Mouse (Mus musculus) gastrocnemius, postnatal 10 days (tissue): ENCODE results near the gene Gm20708. TPM values are rescaled to one million over a fixed set of nuclear protein-coding genes. Genes with fewer than 3 reads are reported as not detected.
"Not testable (repeated sequence)": the region's sequence is repeated elsewhere in the genome, so short reads cannot be mapped to it uniquely, and the experiment has no call there.

Experiments
- DNase-seq: peaks from one replicate; pipeline ENCODE4 v3.0.0; 2021; ENCODE audit warnings: mixed read lengths
- total RNA-seq, 2 experiments: library from RNA; stranded (reverse); gene quantifications; 2 replicates each; pipeline ENCODE4 v1.2.3; 2021

The Gm20708 gene
- total RNA-seq, 2 experiments from 2014 or later, result 1.2 to 3.3 TPM

DNA sequence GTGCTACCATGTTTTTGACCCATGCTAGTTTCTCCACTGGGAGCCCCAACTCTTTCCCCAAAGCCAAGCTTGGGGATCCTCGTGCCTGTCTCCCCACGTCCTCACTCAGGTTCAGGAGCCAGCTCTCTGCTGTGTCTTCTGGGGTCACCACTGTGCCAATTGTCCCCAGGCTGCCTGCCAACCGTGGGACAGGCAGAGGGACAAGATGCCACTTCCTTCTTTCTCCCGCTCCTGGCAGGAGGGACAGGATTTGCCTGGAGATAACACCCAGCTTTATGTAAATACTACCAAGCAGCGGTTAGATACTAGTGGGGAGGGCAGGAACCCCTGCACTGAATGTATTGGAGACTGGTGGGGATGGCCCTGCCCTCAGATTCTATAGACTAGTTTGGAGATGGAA, 4.4 kb downstream of the Gm20708 start:
- no peak for DNase-seq

DNA sequence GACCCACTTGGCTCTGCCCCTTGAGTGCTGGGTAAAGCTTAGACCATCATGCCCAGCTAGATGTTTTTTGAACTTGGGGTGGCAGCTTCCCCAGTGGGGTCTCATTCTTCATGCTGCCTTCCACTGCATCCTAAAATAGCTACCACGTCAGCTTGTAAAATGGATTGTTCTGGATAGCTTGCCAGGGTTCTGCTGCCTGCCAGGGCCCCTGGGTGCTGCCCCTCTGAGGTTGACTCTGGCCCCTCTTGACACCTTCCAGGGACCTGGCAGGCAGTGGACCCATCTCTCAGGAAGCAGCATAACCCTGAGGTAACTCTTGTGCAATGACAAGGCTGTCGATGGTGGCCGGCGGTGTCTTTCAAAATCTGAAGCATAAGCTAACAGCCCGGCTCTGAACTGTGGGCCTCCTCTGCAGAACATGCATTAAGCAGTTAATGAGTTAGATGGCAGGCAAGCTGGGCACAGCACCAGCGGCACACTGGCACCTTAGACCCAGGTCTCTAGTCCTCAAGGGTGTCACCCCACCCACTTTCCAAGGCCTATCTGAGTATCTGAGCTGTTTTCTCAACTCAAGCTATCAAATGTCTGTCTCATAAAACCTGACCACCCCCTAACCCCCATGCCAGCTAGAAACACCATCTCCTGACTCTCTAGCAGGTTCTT, 5.4 kb downstream of the Gm20708 start:
- DNase-seq, result no peak

GRCm38 (mm10) chr11:117815850-117816249, 6.4 kb downstream of the Gm20708 start:
- not testable (repeated sequence) for DNase-seq

- DNase-seq, result no peak
Measured at GRCm38 (mm10) chr11:117816389-117816996, 7.0 kb downstream of the Gm20708 start.

DNA sequence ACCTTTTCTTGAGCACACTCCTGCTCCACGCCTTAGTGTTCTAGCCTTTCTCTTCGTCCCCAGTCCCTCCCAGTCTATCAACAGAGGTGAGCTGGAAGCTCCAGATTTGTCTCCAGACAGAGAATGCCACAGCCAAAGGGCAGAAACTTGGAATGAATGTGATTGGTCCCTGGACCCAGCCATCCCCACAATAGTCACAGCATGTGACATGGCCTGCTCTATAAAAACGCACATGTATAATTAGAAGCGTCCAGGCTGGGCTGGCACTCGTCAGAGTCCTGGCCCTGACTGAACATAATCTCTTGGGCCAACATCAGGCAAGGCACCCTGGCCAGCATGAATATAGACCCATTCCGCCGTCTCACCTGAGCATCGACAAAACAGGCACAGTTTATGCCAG, 9.6 kb downstream of the Gm20708 start:
- DNase-seq, result no peak

DNA sequence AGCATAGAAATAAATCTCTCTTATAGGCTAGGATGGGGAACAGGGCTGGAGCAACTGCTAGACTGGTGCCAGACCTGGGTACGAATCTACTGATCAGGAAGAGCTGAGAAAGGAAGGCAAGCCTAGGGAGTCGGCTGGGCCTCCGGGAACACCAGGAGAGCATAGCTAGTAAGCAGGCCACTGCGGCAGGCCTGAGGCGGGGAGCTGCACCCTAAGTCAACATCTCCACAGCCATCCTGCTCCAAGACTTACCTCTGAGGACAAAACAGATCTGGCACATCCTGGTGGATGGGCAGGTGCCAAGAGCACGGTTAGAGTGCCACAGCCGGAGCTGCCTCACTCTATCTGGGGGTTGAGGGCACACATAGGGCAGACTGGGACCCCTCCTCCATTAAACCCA, 10.7 kb downstream of the Gm20708 start:
- DNase-seq, result no peak

GRCm38 (mm10) chr11:117821868-117822267, 12.4 kb downstream of the Gm20708 start:
- DNase-seq, result no peak

- DNase-seq, result peak; percentile 51
Measured at GRCm38 (mm10) chr11:117822728-117823241, 13.3 kb downstream of the Gm20708 start.

DNA sequence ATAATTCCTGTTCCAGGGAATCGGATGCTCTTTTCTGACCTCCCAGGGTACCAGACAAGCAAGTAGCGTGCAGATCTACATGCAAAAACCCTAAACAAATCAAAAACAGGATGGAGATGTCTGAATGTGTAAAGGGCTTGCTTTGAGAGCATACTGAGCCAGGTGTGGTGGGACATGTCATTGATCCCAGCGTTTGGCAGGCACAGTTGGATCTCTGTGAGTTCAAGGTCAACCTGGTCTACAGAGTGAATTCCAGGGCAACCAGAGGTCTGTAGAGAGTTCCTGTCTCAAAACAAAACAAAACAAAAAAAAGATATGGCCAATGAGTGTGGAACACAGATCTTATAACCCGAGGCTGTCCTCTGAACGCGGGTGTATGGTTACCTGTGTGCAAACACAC, 13.9 kb downstream of the Gm20708 start:
- DNase-seq, result no peak

DNA sequence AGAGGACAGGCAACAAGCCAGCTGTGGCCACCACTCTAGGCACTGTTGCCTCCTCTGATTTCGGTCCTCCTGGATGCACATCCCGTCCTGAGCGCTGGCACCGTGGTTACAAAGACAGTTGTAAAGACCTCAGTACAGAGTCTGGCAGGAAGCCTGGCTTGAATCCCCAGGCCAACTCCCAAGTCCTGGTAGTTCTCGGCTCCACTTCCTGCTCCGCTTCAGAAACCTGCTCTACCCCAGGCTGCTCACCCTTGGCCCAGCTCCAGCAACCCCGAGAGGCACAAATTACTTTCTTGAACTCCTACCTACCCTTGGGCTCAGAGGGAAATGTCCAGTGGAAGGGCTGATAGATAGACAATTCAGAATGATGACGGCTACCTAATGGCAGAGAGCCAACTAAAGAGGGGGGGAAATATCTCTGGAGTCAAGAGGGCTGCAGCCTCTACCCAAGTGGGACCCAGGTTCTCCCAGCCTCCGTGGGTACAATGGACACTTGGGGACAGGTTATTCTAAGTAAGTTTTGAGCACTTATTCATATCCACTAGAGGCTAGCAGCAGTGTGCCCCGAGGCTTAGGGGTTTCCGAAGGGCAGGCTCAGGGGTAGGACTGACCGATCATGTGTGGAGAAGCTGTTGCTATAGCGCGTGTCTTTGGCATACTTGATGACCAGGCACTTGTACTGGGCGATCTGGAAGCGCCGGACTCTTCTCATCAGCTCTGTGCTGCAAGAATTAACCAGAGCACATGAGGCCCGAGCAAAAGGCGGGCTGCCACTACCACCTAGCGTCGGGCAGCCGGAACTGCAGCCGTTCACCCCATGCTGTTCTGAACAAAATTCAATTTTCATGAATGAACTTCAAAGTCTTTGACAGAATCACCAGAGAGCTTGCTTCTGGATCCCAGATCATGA, 14.8 kb downstream of the Gm20708 start:
- DNase-seq, result peak; percentile 79

GRCm38 (mm10) chr11:117825333-117826101, 16.0 kb downstream of the Gm20708 start, which contains the start of the genes Afmid and Tk1:
Gene Afmid (plus strand): TSS chr11:117825924.
Gene Tk1 (minus strand): TSS chr11:117826092.
- peak; percentile 57 for DNase-seq

DNA sequence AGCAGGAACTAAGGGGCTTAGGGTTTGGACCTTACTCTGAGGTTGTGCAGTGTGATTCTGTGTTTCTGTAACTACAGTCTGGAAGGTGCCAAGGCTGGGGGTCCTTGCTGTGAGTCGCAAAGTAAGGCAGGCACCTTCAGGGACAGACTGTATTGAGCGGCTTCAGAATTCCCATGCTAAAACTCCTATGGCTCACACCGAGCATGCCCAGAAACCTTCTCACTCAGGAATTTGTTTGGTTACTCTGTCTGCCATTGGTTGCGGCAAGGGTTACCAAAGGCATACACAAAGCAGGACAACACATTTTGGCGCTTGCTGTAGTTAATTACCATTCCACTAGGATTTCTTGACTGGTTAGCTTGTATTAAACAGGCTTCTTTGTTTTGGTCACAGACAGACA, 16.7 kb downstream of the Gm20708 start:
- DNase-seq, result no peak

DNA sequence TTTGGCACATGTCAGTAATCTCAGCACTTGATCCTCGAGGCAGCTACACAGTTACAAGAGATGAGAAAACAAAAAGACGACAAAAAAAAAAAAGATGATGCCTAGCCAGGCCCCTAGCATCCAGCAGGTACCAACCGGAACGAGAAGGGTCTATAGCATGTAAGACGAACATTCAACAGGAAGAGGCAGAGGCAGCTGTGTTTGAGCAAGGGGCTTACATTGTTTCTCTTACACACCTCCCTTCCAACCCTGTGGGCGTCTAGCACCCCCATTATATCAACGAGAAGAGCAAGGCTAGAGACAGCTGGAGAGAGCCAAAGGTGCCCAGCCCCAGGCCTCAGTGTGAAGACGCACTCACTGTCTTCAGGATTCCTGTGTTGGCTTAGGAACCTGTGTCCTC, 17.4 kb downstream of the Gm20708 start:
- no peak for DNase-seq

- DNase-seq, result no peak
Measured at GRCm38 (mm10) chr11:117827386-117827785, 17.9 kb downstream of the Gm20708 start.

- peak; percentile 49 for DNase-seq
Measured at GRCm38 (mm10) chr11:117828149-117828887, 18.9 kb downstream of the Gm20708 start.

DNA sequence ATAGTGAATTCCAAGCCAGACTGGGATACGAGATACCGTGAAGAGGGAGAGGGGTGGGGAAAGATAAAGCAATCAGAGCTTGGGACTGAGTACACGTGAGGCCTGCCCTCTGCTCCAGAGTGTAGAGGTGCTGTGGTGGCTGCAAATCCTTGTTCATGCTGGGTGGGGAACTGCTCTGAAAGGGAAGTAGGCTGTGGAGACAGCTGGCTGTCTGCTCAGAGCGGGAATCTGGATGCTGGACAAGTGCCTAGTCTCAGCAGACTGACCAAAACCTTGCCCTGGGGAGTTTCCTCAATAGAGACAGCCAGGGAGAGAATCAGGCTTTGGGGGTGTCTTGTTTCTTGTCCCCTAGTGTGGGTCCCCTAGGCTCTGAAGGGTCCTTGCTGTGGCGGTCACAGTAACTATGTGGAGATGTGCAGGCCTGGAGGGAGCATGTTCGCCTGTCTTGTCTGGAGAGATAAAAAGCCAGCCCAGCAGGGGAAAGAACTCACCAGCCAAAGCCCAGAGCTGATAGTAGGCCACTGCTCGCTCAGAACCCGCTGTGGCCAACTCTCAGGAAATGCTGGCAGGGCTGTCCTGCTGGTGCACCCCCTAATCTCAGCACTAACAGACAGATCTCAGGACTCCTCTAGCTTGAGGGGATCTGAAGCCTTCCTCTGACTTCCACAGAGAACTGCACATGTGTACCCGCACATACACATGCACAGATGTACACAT, 19.6 kb downstream of the Gm20708 start:
- DNase-seq, result peak; percentile 44

DNA sequence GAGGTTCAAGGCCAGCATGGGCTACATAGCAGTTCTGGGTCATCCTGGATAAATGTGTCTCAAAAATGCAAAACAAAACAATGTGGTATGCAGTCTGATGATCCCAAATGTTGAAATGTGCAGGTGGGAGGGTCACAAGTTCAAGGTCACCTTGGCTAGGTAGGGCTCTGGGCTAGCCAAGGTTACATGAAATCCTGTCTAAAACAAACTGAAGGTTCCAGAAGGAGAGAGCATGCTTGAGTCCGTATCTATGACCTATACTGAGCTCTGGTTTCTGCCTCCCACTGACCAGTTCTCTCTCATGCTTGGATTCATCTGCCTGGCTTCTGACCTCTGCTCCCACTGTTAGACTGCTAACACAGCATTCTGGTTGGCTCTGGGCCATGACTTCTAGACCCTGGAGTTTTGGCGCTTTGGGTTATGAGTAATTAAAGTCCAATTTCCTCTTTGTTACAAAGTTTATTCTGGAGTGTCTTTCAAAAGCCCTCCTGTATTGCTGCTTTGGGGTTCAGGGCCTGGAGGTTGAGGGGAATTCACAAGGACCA, 20.3 kb downstream of the Gm20708 start:
- DNase-seq, result no peak

GRCm38 (mm10) chr11:117830401-117830800, 20.9 kb downstream of the Gm20708 start:
- DNase-seq, result no peak

GRCm38 (mm10) chr11:117832086-117832969, 22.9 kb downstream of the Gm20708 start:
- DNase-seq, result peak; percentile 86
